Mouse (Mus musculus) adrenal gland, adult (tissue): ENCODE measurements around the gene Arhgap9.

Experiments used
- DNase-seq, 2 experiments: peaks; one replicate each; pipeline ENCODE4 v3.0.0; 2022 to 2023; ENCODE audit warnings: low spot score in 1 of 2; ENCODE audit not compliant: inconsistent age in 2 of 2

Arhgap9 gene

DNA sequence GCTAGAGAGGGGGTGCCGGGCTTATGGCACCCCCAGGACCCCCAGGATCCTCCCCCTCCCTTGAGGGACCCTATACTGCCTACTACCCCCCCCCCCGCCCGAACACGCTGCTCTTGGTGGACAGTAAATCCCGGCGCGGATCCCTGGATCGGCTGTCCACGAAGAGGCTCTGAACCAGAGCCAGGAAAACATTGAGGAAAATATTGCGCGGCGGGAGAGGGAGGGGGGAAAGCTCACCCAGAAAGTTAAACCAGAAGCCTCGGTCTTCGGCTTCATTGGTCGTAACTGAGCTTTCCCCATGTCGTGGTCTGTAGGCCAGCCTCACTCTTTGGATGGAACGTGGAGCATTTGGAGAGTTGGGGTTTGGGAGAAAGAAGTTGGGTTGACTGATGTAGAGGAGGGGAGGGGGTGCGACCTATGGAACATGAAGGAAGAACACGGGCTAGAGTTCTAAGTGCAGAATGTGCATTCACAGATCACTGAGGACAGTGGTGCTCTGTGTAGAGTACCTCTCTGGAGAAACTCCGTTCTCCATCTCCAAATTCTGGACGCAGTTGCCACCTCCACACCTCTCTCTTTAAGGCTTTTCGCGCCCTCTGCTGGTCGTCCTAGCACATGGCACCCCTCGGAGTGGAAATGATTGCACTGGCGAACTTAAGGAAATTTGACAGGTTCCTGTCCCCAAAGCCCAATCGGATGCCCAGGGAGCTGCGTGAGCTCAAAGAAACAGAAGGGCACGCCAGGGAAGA, 20.3 kb downstream of the Arhgap9 start, which contains the start of gene Gli1:
Gli1 (minus strand) TSS at position 84 of the 749 bp plus-strand sequence.
- DNase-seq: peak; percentile 82 to 95

DNA sequence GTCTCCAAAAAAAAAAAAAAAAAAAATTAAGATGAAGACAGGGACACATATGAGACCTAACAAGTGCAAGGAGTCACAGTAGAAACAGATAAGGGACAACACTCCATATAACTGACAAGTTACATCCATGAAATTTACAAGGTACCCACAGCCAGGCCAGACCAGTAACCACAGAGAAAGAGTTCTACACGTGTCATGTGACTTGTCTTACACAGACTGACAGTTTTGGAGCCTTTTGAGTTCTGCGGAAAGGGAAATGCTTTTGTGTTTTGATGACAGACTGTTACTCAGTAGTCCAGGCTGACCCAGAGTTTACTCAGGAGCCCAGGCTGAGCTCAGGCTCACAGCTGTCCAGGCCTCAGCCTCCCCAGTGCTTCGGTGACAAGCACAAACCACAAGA, 21.3 kb downstream of the Arhgap9 start:
- no peak for DNase-seq

DNA sequence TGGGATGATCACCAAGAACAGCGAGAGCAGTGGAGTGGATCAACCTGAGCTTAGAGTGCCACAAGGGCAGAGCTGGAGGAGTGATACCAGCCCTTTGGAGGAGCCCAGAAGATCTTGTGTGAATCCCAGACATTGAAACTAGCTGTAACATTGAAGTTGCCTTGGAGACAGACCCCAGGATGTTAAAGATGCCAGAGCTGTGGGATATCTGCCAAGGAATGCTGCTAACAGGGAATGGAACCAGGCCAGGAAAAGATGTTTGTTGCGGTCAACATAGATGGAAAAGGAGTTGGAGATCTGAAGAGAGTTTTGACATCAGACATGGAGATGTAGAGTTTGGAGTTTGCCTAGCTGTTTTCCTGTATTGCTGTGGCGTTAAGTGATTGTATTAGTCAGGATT, 24.4 kb downstream of the Arhgap9 start:
- DNase-seq: no peak

DNA sequence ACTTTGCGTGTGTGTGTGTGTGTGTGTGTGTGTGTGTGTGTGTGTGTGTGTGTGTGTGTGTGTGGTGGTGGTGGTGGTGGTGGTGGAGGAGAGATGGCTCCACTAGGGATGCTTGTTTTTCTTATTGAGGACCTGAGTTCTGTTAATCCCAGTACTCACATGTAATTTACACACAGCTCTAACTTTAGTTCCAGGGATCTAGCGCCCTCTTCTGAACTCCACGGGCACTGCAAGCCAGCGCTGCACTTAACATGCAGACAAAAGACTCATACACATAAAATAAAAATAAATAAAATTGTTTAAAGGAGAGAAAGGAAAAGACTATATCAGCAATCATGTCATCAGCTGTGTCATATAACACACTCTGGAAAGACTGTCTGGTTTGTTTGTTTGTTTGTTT, 27.2 kb downstream of the Arhgap9 start:
- DNase-seq: peak in 1 of 2 experiments; percentile 53

DNA sequence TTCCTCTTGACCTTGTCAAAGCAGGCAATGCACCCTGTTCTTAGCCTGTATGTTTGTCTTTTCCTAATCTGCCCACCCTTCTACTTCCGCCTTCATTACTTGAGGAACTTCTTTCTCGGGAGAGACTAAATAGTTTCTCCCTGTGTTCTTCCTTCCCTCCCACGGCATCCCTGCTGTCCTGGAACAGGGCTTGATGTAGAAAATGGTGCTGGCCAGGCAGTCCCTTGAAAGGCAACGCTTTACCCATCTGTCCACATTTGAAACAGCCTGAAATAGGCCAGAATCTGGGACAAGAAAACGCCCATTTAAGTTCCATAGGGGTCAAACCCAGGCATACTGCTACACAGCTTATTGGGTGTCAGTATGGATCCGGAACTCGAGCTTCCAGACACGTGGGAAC, 28.0 kb downstream of the Arhgap9 start:
- no peak for DNase-seq

DNA sequence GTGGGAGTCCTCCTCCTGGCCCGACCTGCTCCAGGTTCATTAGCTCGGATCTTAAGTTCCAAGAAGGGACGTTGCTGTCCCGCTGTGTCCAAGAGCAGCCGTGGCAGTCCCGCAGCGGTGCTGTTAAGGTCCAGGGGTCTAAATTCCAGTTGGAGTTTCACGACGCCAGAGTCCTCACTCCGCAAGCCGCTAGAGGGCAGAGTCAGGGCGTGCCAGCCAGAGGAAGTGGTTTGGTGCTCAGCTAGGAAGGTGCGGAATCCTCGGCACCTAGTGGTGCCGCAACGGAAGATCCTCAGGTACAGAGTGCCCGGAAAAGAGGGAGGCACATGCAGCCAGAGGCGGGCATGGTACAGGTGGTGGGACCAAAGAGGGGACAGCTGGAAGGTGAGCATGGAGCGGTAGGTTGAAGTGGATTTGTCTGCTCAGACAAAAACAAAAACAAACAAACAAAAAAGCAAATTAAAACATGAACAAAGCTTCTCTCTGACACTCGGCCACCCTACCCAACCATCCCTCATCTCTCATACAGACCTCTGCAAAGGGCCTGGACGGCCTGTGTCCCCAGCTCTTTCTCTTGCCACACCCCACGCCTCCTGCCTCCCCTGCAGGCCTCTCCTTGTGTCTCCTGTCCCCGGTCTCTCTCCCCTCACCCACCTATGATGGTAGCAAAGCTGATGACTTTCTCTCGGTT, 29.0 kb downstream of the Arhgap9 start:
- DNase-seq: peak; percentile 59 to 81

DNA sequence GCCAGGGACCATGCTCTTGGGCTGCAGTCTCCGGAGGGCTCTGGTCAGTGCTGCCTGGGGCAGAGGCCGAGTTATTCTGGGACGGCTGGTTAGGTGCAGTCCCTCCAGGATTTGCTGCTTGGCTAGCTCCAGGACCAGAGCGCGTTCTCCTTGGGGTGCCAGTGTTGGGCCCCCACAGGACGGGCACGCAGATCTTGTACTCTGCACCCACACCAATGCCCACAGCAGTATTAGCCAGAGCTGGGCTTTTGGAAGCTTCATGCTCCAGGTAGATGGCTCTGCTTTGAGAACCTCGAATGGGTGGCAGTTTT, 29.5 kb downstream of the Arhgap9 start:
- DNase-seq: no peak

DNA sequence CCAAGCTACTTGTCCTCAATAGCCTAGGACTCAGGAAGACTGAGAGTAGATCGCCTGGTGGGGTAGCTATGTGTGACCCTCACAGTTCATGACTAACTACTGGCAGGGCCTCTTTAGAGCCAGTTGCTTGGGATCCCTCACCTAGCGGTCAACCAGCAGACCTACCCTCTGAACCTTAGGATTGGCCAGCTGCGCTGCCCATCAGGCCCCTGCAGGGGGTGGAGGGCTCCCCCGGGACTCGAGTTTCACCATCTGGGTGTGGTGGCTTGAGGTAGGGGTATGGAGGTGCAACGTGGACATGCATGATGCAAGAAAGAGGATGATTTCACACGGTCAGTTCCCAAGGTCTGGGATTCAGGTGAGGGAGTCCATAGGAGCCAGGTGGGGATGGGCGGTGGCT, 30.0 kb downstream of the Arhgap9 start:
- DNase-seq: no peak

DNA sequence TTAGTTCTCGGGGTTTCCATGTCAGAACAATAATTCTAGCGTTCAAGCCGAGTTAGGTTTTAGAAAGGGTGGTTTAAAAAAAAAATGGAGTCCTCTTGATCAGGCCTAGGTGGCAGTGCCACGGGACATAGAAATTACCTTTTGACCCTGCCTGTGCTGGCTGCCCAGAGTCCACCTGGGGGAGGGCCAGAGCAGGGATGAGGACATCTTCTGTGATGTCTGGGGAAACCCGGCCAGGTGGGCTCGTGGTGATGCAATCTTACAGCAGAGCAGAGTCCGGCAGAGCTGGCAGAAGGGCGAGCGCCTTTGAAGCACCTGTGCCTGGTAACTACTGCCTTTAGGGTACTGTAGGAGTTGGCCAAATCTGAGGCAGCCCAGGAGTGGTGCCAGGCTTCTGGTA, 30.4 kb downstream of the Arhgap9 start:
- no peak for DNase-seq

DNA sequence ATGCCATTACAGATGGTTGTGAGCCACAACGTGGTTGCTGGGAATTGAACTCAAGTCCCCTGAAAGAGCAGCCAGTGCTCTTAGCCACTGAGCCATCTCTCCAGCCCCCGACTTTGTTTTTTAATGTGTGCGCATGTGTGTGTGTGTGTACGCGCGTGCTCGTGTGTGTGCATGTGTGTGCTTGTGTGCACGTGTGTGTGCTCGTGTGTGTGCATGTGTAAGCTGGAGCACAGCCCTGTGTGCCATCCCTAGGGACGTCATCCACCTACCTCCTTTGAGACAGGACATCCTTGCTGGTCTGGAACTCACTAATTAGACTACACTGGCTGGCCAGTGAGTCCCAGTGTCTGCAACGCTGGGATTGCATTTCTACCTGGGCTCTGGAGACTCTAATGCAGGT, 31.0 kb downstream of the Arhgap9 start:
- no peak for DNase-seq

DNA sequence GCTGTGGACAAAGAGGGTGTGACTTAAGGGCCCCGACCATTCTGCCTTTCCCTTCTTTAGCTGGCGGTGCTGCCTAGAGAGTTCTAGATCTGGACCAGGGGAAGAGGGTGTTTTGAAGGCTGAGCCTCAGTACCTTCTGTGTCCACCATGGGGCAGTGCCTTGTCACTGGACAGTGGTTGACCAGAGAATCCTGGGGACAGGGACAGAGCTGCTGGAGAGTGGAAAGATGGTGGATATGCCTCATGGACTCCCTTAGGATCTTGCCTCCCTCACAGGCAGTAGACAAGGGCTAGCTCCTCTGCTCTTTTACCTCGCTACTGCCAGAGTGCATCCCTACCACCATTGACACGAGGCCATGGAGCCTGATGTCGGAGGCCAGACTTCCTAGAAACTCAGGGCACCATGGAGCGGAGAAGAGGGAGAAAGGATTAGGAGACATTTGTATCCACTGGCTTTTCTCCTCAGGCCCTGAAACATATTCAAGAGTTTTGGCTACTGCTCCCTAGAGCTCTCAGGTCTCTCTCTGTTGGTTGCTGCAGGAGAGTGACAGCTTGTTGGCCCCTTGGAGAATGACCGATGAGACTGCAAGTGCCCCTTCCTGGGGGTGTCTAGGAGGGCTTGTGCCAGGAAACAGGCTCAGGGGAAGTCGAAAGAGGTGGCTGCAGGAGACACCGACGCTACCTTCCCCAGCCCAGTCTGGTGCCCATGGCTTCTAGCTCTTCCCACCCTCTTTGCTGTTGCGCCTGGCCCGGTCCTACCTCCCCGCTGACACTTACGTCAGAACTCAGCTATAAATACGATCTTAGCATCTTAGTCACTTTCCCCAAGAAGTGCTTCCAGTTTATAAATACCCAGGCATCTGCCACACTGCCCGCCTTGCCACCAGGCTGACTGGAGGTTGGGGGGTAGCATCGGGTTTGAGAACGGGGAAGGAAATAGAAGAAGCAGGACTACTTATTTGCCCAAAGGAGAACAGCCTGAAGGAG, 32.4 kb downstream of the Arhgap9 start, which contains the start of gene Inhbe:
Inhbe (minus strand) TSS at position 503 of the 987 bp plus-strand sequence.
- DNase-seq: peak in 1 of 2 experiments; percentile 67

DNA sequence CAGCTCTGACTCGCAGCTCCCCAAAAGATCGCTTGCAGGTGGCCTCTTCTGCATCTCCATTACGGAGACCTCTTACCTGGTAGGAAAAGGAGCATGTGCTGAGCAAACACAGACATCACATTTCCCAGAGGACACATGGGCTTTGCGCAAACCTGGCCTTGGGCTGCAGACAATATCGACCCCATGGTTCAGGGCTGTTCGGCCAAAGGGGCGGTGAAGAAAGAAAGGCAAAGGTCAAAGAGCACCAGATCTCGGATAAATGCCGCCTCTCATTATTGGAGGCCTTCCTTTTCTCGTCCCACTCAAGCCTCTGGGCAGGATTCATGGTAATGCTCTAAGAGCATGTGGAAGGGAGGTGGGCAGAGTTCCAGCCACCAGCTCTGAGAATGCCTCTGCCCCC, 33.6 kb downstream of the Arhgap9 start:
- DNase-seq: no peak

DNA sequence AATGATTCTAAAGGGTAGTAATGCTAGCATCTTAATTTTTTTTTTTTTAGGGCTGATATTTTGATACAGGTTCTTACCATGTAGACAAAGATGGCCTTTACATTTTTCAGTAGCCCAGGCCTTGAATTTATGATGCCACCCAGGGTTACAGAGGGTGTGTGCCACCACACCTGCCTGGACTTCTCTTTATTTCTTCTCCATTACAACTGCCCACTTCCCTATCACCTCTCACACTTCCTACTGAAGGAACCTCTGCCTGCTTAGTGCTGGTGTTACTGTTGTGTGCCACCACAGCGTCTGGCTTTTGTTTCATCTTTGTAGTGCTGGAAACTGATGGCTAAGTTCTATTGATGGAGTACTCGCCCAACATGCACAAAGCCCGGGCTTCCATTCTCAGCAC, 39.0 kb downstream of the Arhgap9 start:
- DNase-seq: no peak

DNA sequence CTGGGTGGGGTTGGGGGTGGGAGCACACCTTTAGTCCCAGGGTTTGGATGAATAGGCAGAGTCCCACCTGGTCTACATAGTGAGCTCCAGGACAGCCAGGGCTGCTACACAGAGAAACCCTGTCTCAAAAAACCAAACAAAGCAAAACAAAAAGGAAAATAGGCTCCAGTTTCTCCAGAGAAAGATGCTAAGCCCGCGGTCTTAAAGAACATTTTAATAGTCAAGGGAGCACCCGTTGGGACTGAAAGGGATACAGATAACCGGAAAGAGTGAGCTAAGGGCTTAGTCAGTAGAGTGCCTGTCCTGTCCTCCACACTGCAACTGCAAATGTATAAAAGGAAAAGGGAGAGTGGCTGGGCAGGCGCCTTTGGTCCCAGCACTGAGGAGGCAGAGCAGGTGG, 45.4 kb downstream of the Arhgap9 start:
- DNase-seq: no peak

DNA sequence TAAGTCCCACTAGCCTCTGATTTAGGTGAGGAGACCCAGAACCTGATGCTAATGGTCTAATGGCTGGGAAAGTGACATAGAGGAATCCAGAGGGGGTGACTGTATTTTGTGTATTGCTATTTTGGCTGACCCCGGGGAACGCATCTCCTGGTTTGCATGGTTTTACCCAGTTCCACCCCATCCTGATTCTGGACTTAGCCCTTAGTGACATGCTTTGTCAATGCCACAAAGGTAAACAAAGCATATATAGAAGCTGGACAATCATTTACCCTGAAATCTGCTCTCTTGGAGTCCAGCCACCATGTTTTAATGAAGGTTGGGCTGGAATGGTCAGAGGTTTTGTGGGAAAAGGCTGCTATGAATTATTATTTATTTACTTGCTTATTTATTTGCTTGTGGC, 46.5 kb downstream of the Arhgap9 start:
- DNase-seq: no peak

DNA sequence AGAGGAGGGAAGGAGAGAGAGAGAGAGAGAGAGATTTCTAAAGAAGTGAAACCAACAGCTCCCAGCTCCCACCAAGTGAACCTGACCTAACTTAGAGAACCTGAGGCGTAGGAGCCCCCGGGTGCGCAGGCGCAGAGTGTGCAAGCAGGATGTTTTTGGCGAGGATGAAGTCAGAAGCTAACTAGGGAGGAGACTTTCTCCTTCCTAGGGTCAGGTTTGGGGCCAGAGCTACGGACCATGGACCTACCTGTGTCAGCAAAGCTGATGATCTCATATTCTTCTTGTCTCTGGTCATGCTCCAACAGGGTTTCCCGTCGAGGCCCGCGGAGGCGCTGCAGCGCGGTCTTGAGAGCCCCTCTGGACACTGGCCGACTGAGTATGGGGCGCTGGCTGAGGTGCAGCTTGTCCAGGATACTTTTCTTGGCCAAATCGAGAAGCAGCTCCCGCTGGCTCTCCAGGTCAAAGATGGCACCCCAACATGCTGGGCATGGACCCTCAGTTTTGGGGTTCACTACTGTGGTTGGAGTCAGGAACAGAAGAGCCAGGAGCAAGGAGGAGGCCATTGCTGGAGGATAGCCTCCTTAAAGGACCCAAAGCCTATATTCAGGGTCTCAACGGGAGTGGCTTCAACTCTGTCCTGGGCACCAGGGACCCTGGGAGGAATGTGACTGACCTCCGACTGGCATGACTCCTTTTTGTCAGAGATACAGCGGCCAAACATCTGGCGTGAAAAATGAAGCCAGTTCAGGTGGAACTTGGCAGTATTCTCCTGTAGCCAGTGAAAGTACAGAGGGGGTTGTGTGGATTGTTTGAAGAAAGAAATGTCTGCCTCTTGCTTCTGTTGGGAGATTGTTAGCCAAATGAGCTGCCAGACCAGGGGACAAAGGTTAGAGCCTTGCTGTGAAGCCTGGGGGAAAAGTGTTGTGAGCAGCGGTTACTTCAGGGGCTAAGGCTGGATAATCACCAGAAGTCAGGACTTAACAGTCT, 48.4 kb downstream of the Arhgap9 start, which contains the start of gene Inhbc:
Inhbc (minus strand) TSS at position 598 of the 987 bp plus-strand sequence.
- no peak for DNase-seq

DNA sequence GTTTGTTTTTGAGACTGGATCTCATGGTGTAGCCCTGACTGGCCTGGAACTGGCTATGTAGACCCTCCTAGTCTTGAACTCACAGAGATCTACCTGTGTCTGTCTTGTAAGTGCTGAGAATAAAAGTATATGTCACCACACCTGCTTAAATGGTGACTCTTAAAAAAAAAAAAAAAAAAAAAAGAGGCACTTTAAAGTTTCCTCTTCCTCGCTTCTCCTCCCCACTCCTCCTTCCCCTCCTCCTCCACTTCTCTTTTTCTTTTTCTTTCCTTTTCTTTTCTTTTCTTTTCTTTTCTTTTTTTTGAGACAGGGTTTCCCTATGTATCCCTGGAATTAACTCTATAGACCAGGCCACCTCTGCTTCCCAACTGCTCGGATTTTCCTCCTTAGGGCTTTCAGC, 49.3 kb downstream of the Arhgap9 start:
- no peak for DNase-seq

DNA sequence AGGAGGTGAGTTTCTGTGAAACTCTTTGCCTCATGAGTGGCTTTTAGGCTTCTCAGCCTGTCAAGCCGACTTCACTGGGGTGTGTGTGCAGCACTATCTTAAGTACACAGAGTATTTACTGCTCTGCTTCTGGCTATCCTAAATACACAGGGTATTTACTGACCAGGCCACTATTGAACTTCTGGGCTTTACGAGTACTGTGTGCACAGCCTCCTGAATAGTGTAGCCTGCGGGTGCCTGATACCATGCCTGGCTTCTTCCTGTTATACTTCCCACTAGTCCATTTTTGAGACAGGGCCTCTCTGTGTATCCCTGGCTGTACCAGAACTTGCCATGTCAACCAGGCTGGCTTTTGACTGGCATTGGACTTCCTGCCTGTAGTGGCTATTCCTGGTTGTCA, 55.9 kb downstream of the Arhgap9 start:
- DNase-seq: no peak
